9 mouse cellular contexts compared by ENCODE assay signal in genomic region chr5:32852026-32852425, GRCm38 (mm10). TPM values are rescaled to one million over a fixed set of nuclear protein-coding genes. Genes with fewer than 3 reads are reported as not detected.
DNase-seq lines count a peak whose midpoint lies in the region; ATAC-seq and TF ChIP-seq lines count a peak whose summit lies in the region.
"Had no signal": no experiment of that assay in that cellular context is flagged by ENCODE, and none has a peak within 500 bp of the region (broad histone marks: within the 10 kb centered on the region; RNA-seq: fewer than 3 reads in every experiment).

No protein-coding gene starts in this region.

- ATAC-seq in forebrain, embryonic 11.5 days (replicated peaks; ENCODE audit: low FRiP score) = no peak
- no peak for ATAC-seq in forebrain, postnatal 0 days
- ATAC-seq in liver, embryonic 16.5 days (ENCODE audit: low read depth) = no peak
- ATAC-seq in activated CD4-positive, CD25-positive, alpha-beta regulatory T cell, adult 4 months = no peak

- peaks cover 35% of the 10 kb centered on the region for H3K4me1 ChIP-seq in forebrain, embryonic 10.5 days
- peaks cover 8% of the 10 kb centered on the region; the same call in 1 of the 2 replicates for H3K4me1 ChIP-seq in forebrain, embryonic 11.5 days (replicated peaks; ENCODE audit: control insufficient read depth, insufficient read depth, low read length)
- H3K4me1 ChIP-seq in forebrain, postnatal 0 days (ENCODE audit: insufficient read depth) = peaks cover 21% of the 10 kb centered on the region
- H3K4me1 ChIP-seq in liver, embryonic 16.5 days (ENCODE audit: control insufficient read depth, low read depth, low read length) = peaks cover 35% of the 10 kb centered on the region

- no peaks in the 10 kb centered on the region for H3K27me3 ChIP-seq in forebrain, embryonic 10.5 days (ENCODE audit: poor library complexity, severe bottlenecking)
- H3K27me3 ChIP-seq in forebrain, embryonic 11.5 days (ENCODE audit: control insufficient read depth, insufficient read depth, low read length) = no peaks in the 10 kb centered on the region
- no peaks in the 10 kb centered on the region for H3K27me3 ChIP-seq in forebrain, postnatal 0 days (ENCODE audit: insufficient read depth, low read length)
- H3K27me3 ChIP-seq in liver, embryonic 16.5 days (ENCODE audit: control insufficient read depth, insufficient read depth, low read depth, low read length) = no peaks in the 10 kb centered on the region

- DNase-seq in forebrain, embryonic 10.5 days (ENCODE audit: extremely low spot score, low spot score) = no peak
- DNase-seq in forebrain, embryonic 11.5 days (ENCODE audit: low spot score) = no peak
- peak; percentile 57 for DNase-seq in 416B (ENCODE audit: low read depth)
- no peak for DNase-seq in forebrain, postnatal 0 days
- no peak for DNase-seq in cerebellum, postnatal 10 days
- no peak for DNase-seq in embryo, embryonic 10.5 days (ENCODE audit: low spot score)

- no peak for TF ChIP-seq CTCF in forebrain, postnatal 0 days (IDR thresholded peaks at IDR 0.05; ENCODE audit: low read depth)

- no peak overlapping the region for H3K27ac ChIP-seq in forebrain, embryonic 10.5 days
- H3K27ac ChIP-seq in forebrain, embryonic 11.5 days (ENCODE audit: low read depth, low read length) = no peak overlapping the region
- no peak overlapping the region for H3K27ac ChIP-seq in forebrain, postnatal 0 days (ENCODE audit: low read depth, low read length)
- H3K27ac ChIP-seq in liver, embryonic 16.5 days (ENCODE audit: low read length) = peak overlapping the region; percentile 70

- H3K4me3 ChIP-seq in forebrain, embryonic 10.5 days = peak overlapping the region; percentile 20; the same call in 1 of the 2 replicates
- no peak overlapping the region for H3K4me3 ChIP-seq in forebrain, embryonic 11.5 days (ENCODE audit: low read depth, low read length)
- H3K4me3 ChIP-seq in forebrain, postnatal 0 days (ENCODE audit: low read depth, low read length) = no peak overlapping the region
- peak overlapping the region; percentile 94 for H3K4me3 ChIP-seq in liver, embryonic 16.5 days (ENCODE audit: low read depth, low read length)

- WGBS in forebrain, embryonic 10.5 days = 80% methylated on average over 6 of the region's 6 CpGs
- 78% methylated on average over 6 of the region's 6 CpGs for WGBS in forebrain, embryonic 11.5 days
- 53% methylated on average over 6 of the region's 6 CpGs for WGBS in forebrain, postnatal 0 days
- WGBS in liver, embryonic 16.5 days (ENCODE audit: insufficient replicate concordance) = 20% methylated on average over 6 of the region's 6 CpGs

- peaks cover 47% of the 10 kb centered on the region for H3K36me3 ChIP-seq in forebrain, embryonic 10.5 days (replicated peaks)
- no peaks in the 10 kb centered on the region for H3K36me3 ChIP-seq in forebrain, embryonic 11.5 days (ENCODE audit: control insufficient read depth, insufficient read depth, low read length)
- H3K36me3 ChIP-seq in forebrain, postnatal 0 days (ENCODE audit: insufficient read depth) = no peaks in the 10 kb centered on the region; the same call in 1 of the 2 replicates
- peaks cover 3% of the 10 kb centered on the region; the same call in 1 of the 2 replicates for H3K36me3 ChIP-seq in liver, embryonic 16.5 days (ENCODE audit: control insufficient read depth, insufficient read depth)

- H3K9ac ChIP-seq in forebrain, embryonic 11.5 days (ENCODE audit: low read length) = no peak overlapping the region
- H3K9ac ChIP-seq in forebrain, postnatal 0 days = peak overlapping the region; percentile 29; the same call in 1 of the 2 replicates
- peak overlapping the region; percentile 46 for H3K9ac ChIP-seq in liver, embryonic 16.5 days (ENCODE audit: low read depth, low read length)

- H3K9me3 ChIP-seq in forebrain, embryonic 10.5 days = 0 out of 2 replicates have a peak, but pooled peaks cover 2% of the 10 kb centered on the region
- no peaks in the 10 kb centered on the region for H3K9me3 ChIP-seq in forebrain, embryonic 11.5 days (ENCODE audit: control insufficient read depth, low read length)
- no peaks in the 10 kb centered on the region for H3K9me3 ChIP-seq in forebrain, postnatal 0 days (ENCODE audit: low read length)
- no peaks in the 10 kb centered on the region for H3K9me3 ChIP-seq in liver, embryonic 16.5 days (replicated peaks; ENCODE audit: control insufficient read depth, low read length)

- H3K4me2 ChIP-seq in forebrain, embryonic 11.5 days (ENCODE audit: low read depth, low read length, severe bottlenecking) = no peak overlapping the region
- H3K4me2 ChIP-seq in forebrain, postnatal 0 days (ENCODE audit: low read depth) = peak overlapping the region; percentile 77
- peak overlapping the region; percentile 81 for H3K4me2 ChIP-seq in liver, embryonic 16.5 days (ENCODE audit: low read depth, low read length)

RNA-seq across cellular contexts. Expression of gene Prr14l, which starts 2.0 kb away (rescaled TPM):
- polyA plus RNA-seq in forebrain, embryonic 10.5 days (2016; fragmentation: Nextera tagmentation; extraction: Ambion mirVana) = 17.2 and 20.3 TPM in 2 replicates
- polyA plus RNA-seq in forebrain, embryonic 11.5 days (2014; fragmentation: Nextera tagmentation; extraction: Ambion mirVana) = 14.2 and 15.3 TPM in 2 replicates
- 17.7 and 20.2 TPM in 2 replicates for total RNA-seq in forebrain, postnatal 0 days (2014; rRNA removed)
- polyA plus RNA-seq in forebrain, postnatal 0 days (2015; fragmentation: Nextera tagmentation; extraction: Ambion mirVana) = 3.1 and 8.4 TPM in 2 replicates
- polyA plus RNA-seq in liver, embryonic 16.5 days (2015; fragmentation: Nextera tagmentation; extraction: Ambion mirVana) = 6.2 and 8.0 TPM in 2 replicates
- 10 to 100 TPM; 18.6 to 28.0 TPM for polyA plus RNA-seq in activated CD4-positive, CD25-positive, alpha-beta regulatory T cell, adult 4 months (2017; shearing (Covaris generic))

RNA-seq across cellular contexts. Expression of gene Depdc5, which starts 11.5 kb away (rescaled TPM):
- 37.2 and 39.9 TPM in 2 replicates for polyA plus RNA-seq in forebrain, embryonic 10.5 days (2016; fragmentation: Nextera tagmentation; extraction: Ambion mirVana)
- 32.6 and 40.3 TPM in 2 replicates for polyA plus RNA-seq in forebrain, embryonic 11.5 days (2014; fragmentation: Nextera tagmentation; extraction: Ambion mirVana)
- total RNA-seq in forebrain, postnatal 0 days (2014; rRNA removed) = 25.3 and 30.3 TPM in 2 replicates
- 11.7 and 13.4 TPM in 2 replicates for polyA plus RNA-seq in forebrain, postnatal 0 days (2015; fragmentation: Nextera tagmentation; extraction: Ambion mirVana)
- polyA plus RNA-seq in liver, embryonic 16.5 days (2015; fragmentation: Nextera tagmentation; extraction: Ambion mirVana) = 8.0 and 8.6 TPM in 2 replicates
- 10 to 100 TPM; 19.2 to 19.8 TPM for polyA plus RNA-seq in activated CD4-positive, CD25-positive, alpha-beta regulatory T cell, adult 4 months (2017; shearing (Covaris generic))

RNA-seq across cellular contexts. Expression of gene Gm20671, which starts 25.1 kb away (rescaled TPM):
- polyA plus RNA-seq in forebrain, embryonic 10.5 days (2016; fragmentation: Nextera tagmentation; extraction: Ambion mirVana) = not detected in 2 replicates
- not detected in 2 replicates for polyA plus RNA-seq in forebrain, embryonic 11.5 days (2014; fragmentation: Nextera tagmentation; extraction: Ambion mirVana)
- 3.0 TPM in 1 of 2 replicates, not detected in the other for total RNA-seq in forebrain, postnatal 0 days (2014; rRNA removed)
- not detected in 2 replicates for polyA plus RNA-seq in forebrain, postnatal 0 days (2015; fragmentation: Nextera tagmentation; extraction: Ambion mirVana)
- not detected in 2 replicates for polyA plus RNA-seq in liver, embryonic 16.5 days (2015; fragmentation: Nextera tagmentation; extraction: Ambion mirVana)
- polyA plus RNA-seq in activated CD4-positive, CD25-positive, alpha-beta regulatory T cell, adult 4 months (2017; shearing (Covaris generic)) = not detected
- total RNA-seq: gastrocnemius, postnatal 4 days had no signal

Comparison
In these comparisons a context has a peak if more than half of its experiments do, and no peak if none do; other contexts are left out.
1. H3K4me3 ChIP-seq: peak in forebrain, embryonic 10.5 days (single experiment) and liver, embryonic 16.5 days (single experiment); none in forebrain, embryonic 11.5 days (single experiment) and forebrain, postnatal 0 days (single experiment).